Mouse (Mus musculus) heart, postnatal 0 days (tissue): ENCODE measurements at regions not wholly inside any gene's neighbourhood (a gene's known extent, or its start where the extent isn't known, plus 50 kb on each side); places are given as distances from the start of the nearest gene placed in this dataset.

ENCODE experiments used
- CTCF ChIP-seq: IDR thresholded peaks from 2 replicates; pipeline ENCODE4 v1.5.1; 2016; ENCODE audit warnings: antibody characterized with exemption, control low read depth, low read depth
- EP300 ChIP-seq: IDR thresholded peaks from 2 replicates; pipeline ENCODE4 v1.6.1; 2016; ENCODE audit warnings: antibody characterized with exemption, low read depth

DNA sequence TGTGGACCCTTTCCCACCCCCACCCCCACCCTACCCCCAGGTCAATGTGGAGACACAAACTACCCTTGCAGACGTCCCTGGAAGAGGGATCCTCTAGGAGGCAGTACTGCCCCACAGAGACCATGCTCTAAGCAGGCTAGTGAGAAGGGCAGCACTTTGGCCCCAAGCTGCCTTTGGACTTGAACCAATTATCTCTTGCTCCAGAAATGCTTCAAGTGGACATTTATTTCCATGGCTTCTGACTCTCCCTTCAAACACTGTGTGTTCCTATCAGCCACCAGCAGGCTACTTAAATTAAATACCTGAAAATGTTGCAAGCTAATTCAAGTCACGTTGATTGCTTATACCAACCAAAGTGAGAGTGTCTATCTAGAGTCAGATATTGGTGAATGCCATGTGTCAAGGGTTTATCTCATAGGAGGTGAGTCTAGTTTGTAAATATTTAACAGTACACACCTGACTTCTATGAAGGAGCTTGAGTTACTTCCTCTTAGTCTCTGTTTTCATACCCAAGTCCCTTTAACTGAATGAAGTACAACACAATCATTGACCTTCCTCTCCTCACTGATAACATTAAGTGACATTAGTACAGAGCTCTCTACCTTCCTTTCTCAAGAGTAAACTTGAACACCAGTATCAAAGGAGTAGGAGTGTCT, 435.7 kb downstream of the Efnb2 start:
- TF ChIP-seq EP300 (no peak), CTCF (peak; percentile 44)
